Comparison of ENCODE assay signal across 40 mouse cellular contexts in the genomic region with DNA sequence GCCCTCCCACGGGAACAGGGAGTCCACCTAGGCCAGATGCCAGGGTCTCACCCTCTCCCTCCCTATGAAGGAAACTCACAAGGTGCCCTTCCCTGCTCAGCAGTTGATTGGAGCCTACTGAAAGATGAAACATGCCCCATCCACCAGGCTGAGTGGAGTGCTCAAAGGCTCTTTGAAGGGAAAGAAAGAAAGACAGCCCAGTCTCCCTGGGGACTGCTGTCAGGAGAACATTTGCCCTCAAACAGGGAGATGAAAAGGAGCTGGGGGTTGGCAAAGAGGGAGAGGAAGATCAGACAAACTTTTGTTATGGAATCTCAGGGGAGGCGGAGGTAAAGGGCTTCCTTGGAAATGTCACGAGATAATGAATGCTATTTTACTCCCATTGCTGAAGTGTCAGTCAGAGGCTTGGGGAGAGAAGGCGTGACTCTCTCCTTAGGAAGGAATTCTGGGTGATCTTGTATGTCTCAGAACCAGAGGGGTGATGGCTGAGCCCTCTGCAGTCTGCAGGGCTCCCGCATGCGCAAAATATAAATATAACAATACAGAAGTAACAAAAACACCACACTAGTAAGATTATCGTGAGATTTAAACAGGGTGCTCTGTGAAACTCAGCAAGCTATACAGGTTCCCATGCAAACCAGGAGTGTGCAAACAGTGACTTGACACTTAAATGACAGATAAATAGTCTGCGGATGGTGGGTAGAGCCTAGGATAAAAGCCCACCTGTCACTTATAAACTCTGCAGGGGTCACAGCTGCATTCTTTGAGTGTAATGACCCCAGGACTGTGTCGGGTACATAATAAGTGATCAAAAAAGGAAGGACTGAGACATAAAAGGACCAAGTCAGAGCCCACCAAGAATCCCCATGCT. TPM values are rescaled to one million over a fixed set of nuclear protein-coding genes. Genes with fewer than 3 reads are reported as not detected.
DNase-seq lines count a peak whose midpoint lies in the region; ATAC-seq and TF ChIP-seq lines count a peak whose summit lies in the region.
"Had no signal": no experiment of that assay in that cellular context is flagged by ENCODE, and none has a peak within 500 bp of the region (broad histone marks: within the 10 kb centered on the region; RNA-seq: fewer than 3 reads in every experiment).

No protein-coding gene starts in this region.

- H3K9ac ChIP-seq in hindbrain, embryonic 11.5 days (ENCODE audit: low read depth, low read length), result no peak overlapping the region
- H3K9ac ChIP-seq in hindbrain, postnatal 0 days (replicated peaks; ENCODE audit: low read length), result no peak overlapping the region
- no peak overlapping the region for H3K9ac ChIP-seq in forebrain, embryonic 14.5 days (ENCODE audit: low read length)
- no peak overlapping the region for H3K9ac ChIP-seq in midbrain, embryonic 11.5 days (ENCODE audit: low read length)
- no peak overlapping the region for H3K9ac ChIP-seq in midbrain, embryonic 16.5 days (ENCODE audit: low read depth, low read length)
- H3K9ac ChIP-seq: embryonic facial prominence, embryonic 12.5 days; hindbrain, embryonic 13.5 days; limb, embryonic 13.5 days; lung, embryonic 15.5 days; neural tube, embryonic 15.5 days had no signal

- DNase-seq in hindbrain, embryonic 11.5 days (ENCODE audit: low spot score), result peak; percentile 4
- DNase-seq in hindbrain, postnatal 0 days (ENCODE audit: low spot score), result no peak
- peak; percentile 57 for DNase-seq in forebrain, embryonic 14.5 days (ENCODE audit: low spot score)
- DNase-seq in midbrain, embryonic 11.5 days (ENCODE audit: low spot score, missing footprints), result no peak
- DNase-seq in frontal cortex, postnatal 14 days (ENCODE audit: low spot score in 2 of 2), result no peak
- no peak for DNase-seq in adrenal gland, adult 18-20 months (ENCODE audit: low spot score in 2 of 2)
- no peak for DNase-seq in spleen, adult 12 weeks (ENCODE audit: low spot score)
- DNase-seq: adrenal gland, adult 2 months; adrenal gland, postnatal 36 days; cerebellum, adult 11 months; cerebellum, adult 9-10 months; cerebellum, postnatal 36 days; gastrocnemius, postnatal 25 days; heart, adult 11 months; heart, postnatal 36 days; kidney, adult 9 months; kidney, postnatal 36 days; right cerebral cortex, postnatal 25 days; spleen, adult 18-20 months; thymus, adult 2 months; thymus, postnatal 36 days had no signal

- no peak overlapping the region for H3K27ac ChIP-seq in hindbrain, embryonic 11.5 days (ENCODE audit: low read depth, low read length)
- H3K27ac ChIP-seq in hindbrain, postnatal 0 days, result no peak overlapping the region
- H3K27ac ChIP-seq in forebrain, embryonic 14.5 days (ENCODE audit: low read depth, low read length), result no peak overlapping the region
- H3K27ac ChIP-seq in midbrain, embryonic 11.5 days (ENCODE audit: low read depth, low read length), result no peak overlapping the region
- no peak overlapping the region; the same call in 1 of the 2 replicates for H3K27ac ChIP-seq in midbrain, embryonic 16.5 days (ENCODE audit: low read length)
- H3K27ac ChIP-seq: embryonic facial prominence, embryonic 12.5 days; hindbrain, embryonic 13.5 days; layer of hippocampus, adult 2 months; left cerebral cortex, adult 2 months; limb, embryonic 13.5 days; lung, embryonic 15.5 days; neural tube, embryonic 15.5 days had no signal

- no peaks in the 10 kb centered on the region for H3K36me3 ChIP-seq in hindbrain, embryonic 11.5 days (ENCODE audit: control insufficient read depth, insufficient read depth, low read length)
- no peaks in the 10 kb centered on the region for H3K36me3 ChIP-seq in hindbrain, postnatal 0 days (ENCODE audit: insufficient read depth, low read length)
- H3K36me3 ChIP-seq in forebrain, embryonic 14.5 days (ENCODE audit: control insufficient read depth, insufficient read depth, low read length), result no peaks in the 10 kb centered on the region
- H3K36me3 ChIP-seq in midbrain, embryonic 11.5 days (ENCODE audit: control insufficient read depth, insufficient read depth, low read length), result no peaks in the 10 kb centered on the region
- no peaks in the 10 kb centered on the region for H3K36me3 ChIP-seq in midbrain, embryonic 16.5 days (ENCODE audit: control insufficient read depth, insufficient read depth, low read length)
- H3K36me3 ChIP-seq: embryonic facial prominence, embryonic 12.5 days; hindbrain, embryonic 13.5 days; limb, embryonic 13.5 days; lung, embryonic 15.5 days; neural tube, embryonic 15.5 days had no signal

- no peak for ATAC-seq in hindbrain, embryonic 11.5 days (ENCODE audit: low FRiP score)
- ATAC-seq in hindbrain, postnatal 0 days, result no peak
- ATAC-seq in forebrain, embryonic 14.5 days, result peak; percentile 44
- ATAC-seq in midbrain, embryonic 11.5 days (ENCODE audit: low FRiP score), result peak; percentile 69
- peak; percentile 84 for ATAC-seq in midbrain, embryonic 16.5 days
- ATAC-seq: intestine, postnatal 0 days; Patski had no signal

- WGBS in hindbrain, embryonic 11.5 days, result 33% methylated on average over 9 of the region's 9 CpGs
- 31% methylated on average over 9 of the region's 9 CpGs for WGBS in hindbrain, postnatal 0 days
- WGBS in forebrain, embryonic 14.5 days, result 35% methylated on average over 9 of the region's 9 CpGs
- 37% methylated on average over 9 of the region's 9 CpGs for WGBS in midbrain, embryonic 11.5 days
- WGBS in midbrain, embryonic 16.5 days, result 26% methylated on average over 9 of the region's 9 CpGs

- H3K27me3 ChIP-seq in hindbrain, embryonic 11.5 days (ENCODE audit: control insufficient read depth, insufficient read depth, low read length), result no peaks in the 10 kb centered on the region
- no peaks in the 10 kb centered on the region for H3K27me3 ChIP-seq in hindbrain, postnatal 0 days (ENCODE audit: insufficient read depth, low read length)
- H3K27me3 ChIP-seq in forebrain, embryonic 14.5 days (replicated peaks; ENCODE audit: control insufficient read depth, insufficient read depth, low read length), result no peaks in the 10 kb centered on the region
- no peaks in the 10 kb centered on the region for H3K27me3 ChIP-seq in midbrain, embryonic 11.5 days (ENCODE audit: control insufficient read depth, insufficient read depth, low read length)
- H3K27me3 ChIP-seq in midbrain, embryonic 16.5 days (ENCODE audit: control insufficient read depth, insufficient read depth, low read depth, low read length), result no peaks in the 10 kb centered on the region
- H3K27me3 ChIP-seq: embryonic facial prominence, embryonic 12.5 days; limb, embryonic 13.5 days; lung, embryonic 15.5 days had no signal

- TF ChIP-seq CTCF in hindbrain, postnatal 0 days (IDR thresholded peaks at IDR 0.05; ENCODE audit: low read depth), result no peak

- H3K4me2 ChIP-seq in hindbrain, embryonic 11.5 days (replicated peaks; ENCODE audit: low read depth, low read length), result no peak overlapping the region
- no peak overlapping the region for H3K4me2 ChIP-seq in hindbrain, postnatal 0 days (ENCODE audit: low read depth, low read length)
- H3K4me2 ChIP-seq in forebrain, embryonic 14.5 days (ENCODE audit: low read length), result no peak overlapping the region
- no peak overlapping the region for H3K4me2 ChIP-seq in midbrain, embryonic 11.5 days
- H3K4me2 ChIP-seq in midbrain, embryonic 16.5 days (ENCODE audit: low read length), result no peak overlapping the region
- H3K4me2 ChIP-seq: embryonic facial prominence, embryonic 12.5 days; heart, embryonic 11.5 days; hindbrain, embryonic 13.5 days; limb, embryonic 13.5 days; liver, embryonic 11.5 days; lung, embryonic 15.5 days; neural tube, embryonic 15.5 days had no signal

- no peaks in the 10 kb centered on the region for H3K4me1 ChIP-seq in hindbrain, embryonic 11.5 days (replicated peaks; ENCODE audit: control insufficient read depth, insufficient read depth, low read length)
- H3K4me1 ChIP-seq in hindbrain, postnatal 0 days (ENCODE audit: insufficient read depth, low read length), result no peaks in the 10 kb centered on the region
- H3K4me1 ChIP-seq in forebrain, embryonic 14.5 days (ENCODE audit: control insufficient read depth, insufficient read depth, low read length), result no peaks in the 10 kb centered on the region
- peaks cover 5% of the 10 kb centered on the region for H3K4me1 ChIP-seq in midbrain, embryonic 11.5 days (ENCODE audit: control insufficient read depth, insufficient read depth, low read length)
- H3K4me1 ChIP-seq in midbrain, embryonic 16.5 days (ENCODE audit: control insufficient read depth, insufficient read depth, low read length), result peaks cover 7% of the 10 kb centered on the region
- H3K4me1 ChIP-seq: embryonic facial prominence, embryonic 12.5 days; limb, embryonic 13.5 days had no signal

- H3K4me3 ChIP-seq in hindbrain, embryonic 11.5 days (ENCODE audit: low read depth, low read length), result no peak overlapping the region
- H3K4me3 ChIP-seq in hindbrain, postnatal 0 days (ENCODE audit: low read length), result no peak overlapping the region
- H3K4me3 ChIP-seq in forebrain, embryonic 14.5 days (ENCODE audit: low read depth, low read length), result no peak overlapping the region
- no peak overlapping the region for H3K4me3 ChIP-seq in midbrain, embryonic 11.5 days (ENCODE audit: low read depth, low read length)
- H3K4me3 ChIP-seq in midbrain, embryonic 16.5 days (ENCODE audit: low read depth, low read length), result no peak overlapping the region
- H3K4me3 ChIP-seq: embryonic facial prominence, embryonic 12.5 days; hindbrain, embryonic 13.5 days; layer of hippocampus, adult 2 months; left cerebral cortex, adult 2 months; limb, embryonic 13.5 days; lung, embryonic 15.5 days; neural tube, embryonic 15.5 days had no signal

- no peaks in the 10 kb centered on the region for H3K9me3 ChIP-seq in hindbrain, embryonic 11.5 days (ENCODE audit: control insufficient read depth, low read length)
- no peaks in the 10 kb centered on the region for H3K9me3 ChIP-seq in hindbrain, postnatal 0 days (ENCODE audit: low read length)
- no peaks in the 10 kb centered on the region for H3K9me3 ChIP-seq in forebrain, embryonic 14.5 days (replicated peaks; ENCODE audit: control insufficient read depth, low read length)
- H3K9me3 ChIP-seq in midbrain, embryonic 11.5 days (ENCODE audit: control insufficient read depth, low read length), result no peaks in the 10 kb centered on the region
- no peaks in the 10 kb centered on the region for H3K9me3 ChIP-seq in midbrain, embryonic 16.5 days (replicated peaks; ENCODE audit: control insufficient read depth, low read length, poor library complexity, severe bottlenecking)
- H3K9me3 ChIP-seq: embryonic facial prominence, embryonic 12.5 days; hindbrain, embryonic 13.5 days; limb, embryonic 13.5 days; lung, embryonic 15.5 days; neural tube, embryonic 15.5 days had no signal

RNA-seq across cellular contexts. Expression of gene Kcna10, which starts 18.7 kb away (rescaled TPM):
- polyA plus RNA-seq in hindbrain, embryonic 11.5 days (2014; fragmentation: Nextera tagmentation; extraction: Ambion mirVana), result not detected in 2 replicates
- not detected in 2 replicates for total RNA-seq in hindbrain, postnatal 0 days (2014; rRNA removed)
- polyA plus RNA-seq in hindbrain, postnatal 0 days (2015; fragmentation: Nextera tagmentation; extraction: Ambion mirVana), result 0.09 TPM in 1 of 2 replicates, not detected in the other
- not detected in 2 replicates for polyA plus RNA-seq in forebrain, embryonic 14.5 days (2014; fragmentation: Nextera tagmentation; extraction: Ambion mirVana)
- polyA plus RNA-seq in midbrain, embryonic 11.5 days (2014; fragmentation: Nextera tagmentation; extraction: Ambion mirVana), result not detected in 2 replicates
- not detected in 2 replicates for polyA plus RNA-seq in midbrain, embryonic 16.5 days (2015; fragmentation: Nextera tagmentation; extraction: Ambion mirVana)
- total RNA-seq in adrenal gland, adult 18-20 months (2021), result not detected
- total RNA-seq: adrenal gland, adult 2 months; adrenal gland, postnatal 36 days; heart, postnatal 36 days; layer of hippocampus, adult 2 months; layer of hippocampus, postnatal 14 days; megakaryocyte, adult 5-6 weeks; MEL; monocyte, adult 5-6 weeks had no signal
- polyA plus RNA-seq: adrenal gland, adult 2 months; embryonic facial prominence, embryonic 12.5 days; heart, embryonic 11.5 days; heart, embryonic 16.5 days; hindbrain, embryonic 13.5 days; intestine, postnatal 0 days; limb, embryonic 13.5 days; liver, embryonic 11.5 days; liver, embryonic 16.5 days; lung, embryonic 15.5 days; neural tube, embryonic 15.5 days; Patski; thymus, adult 2 months had no signal

RNA-seq across cellular contexts. Expression of gene Cym, which starts 20.0 kb away (rescaled TPM):
- polyA plus RNA-seq in hindbrain, embryonic 11.5 days (2014; fragmentation: Nextera tagmentation; extraction: Ambion mirVana), result not detected in 2 replicates
- total RNA-seq in hindbrain, postnatal 0 days (2014; rRNA removed), result 0.63 TPM in 1 of 2 replicates, not detected in the other
- not detected in 2 replicates for polyA plus RNA-seq in hindbrain, postnatal 0 days (2015; fragmentation: Nextera tagmentation; extraction: Ambion mirVana)
- polyA plus RNA-seq in forebrain, embryonic 14.5 days (2014; fragmentation: Nextera tagmentation; extraction: Ambion mirVana), result not detected in 2 replicates
- polyA plus RNA-seq in midbrain, embryonic 11.5 days (2014; fragmentation: Nextera tagmentation; extraction: Ambion mirVana), result not detected in 2 replicates
- 0.22 and 0.34 TPM in 2 replicates for polyA plus RNA-seq in midbrain, embryonic 16.5 days (2015; fragmentation: Nextera tagmentation; extraction: Ambion mirVana)
- under 1 TPM in 1 of 2 experiments, not detected in 1; 0.32 TPM for total RNA-seq in adrenal gland, adult 18-20 months (2021)
- total RNA-seq: gastrocnemius, postnatal 25 days; heart, postnatal 36 days; layer of hippocampus, adult 2 months; layer of hippocampus, postnatal 14 days; left cerebral cortex, adult 2 months; left cerebral cortex, postnatal 36 days; monocyte, adult 5-6 weeks had no signal
- polyA plus RNA-seq: limb, embryonic 13.5 days; Patski had no signal

RNA-seq across cellular contexts. Expression of gene A630076J17Rik, which starts 28.9 kb away (rescaled TPM):
- not detected in 2 replicates for polyA plus RNA-seq in hindbrain, embryonic 11.5 days (2014; fragmentation: Nextera tagmentation; extraction: Ambion mirVana)
- total RNA-seq in hindbrain, postnatal 0 days (2014; rRNA removed), result not detected in 2 replicates
- polyA plus RNA-seq in hindbrain, postnatal 0 days (2015; fragmentation: Nextera tagmentation; extraction: Ambion mirVana), result not detected in 2 replicates
- not detected in 2 replicates for polyA plus RNA-seq in forebrain, embryonic 14.5 days (2014; fragmentation: Nextera tagmentation; extraction: Ambion mirVana)
- polyA plus RNA-seq in midbrain, embryonic 11.5 days (2014; fragmentation: Nextera tagmentation; extraction: Ambion mirVana), result not detected in 2 replicates
- polyA plus RNA-seq in midbrain, embryonic 16.5 days (2015; fragmentation: Nextera tagmentation; extraction: Ambion mirVana), result not detected in 2 replicates
- total RNA-seq in adrenal gland, adult 18-20 months (2021), result not detected
- total RNA-seq: adrenal gland, adult 2 months; adrenal gland, postnatal 36 days; gastrocnemius, postnatal 25 days; heart, postnatal 36 days; layer of hippocampus, adult 2 months; layer of hippocampus, postnatal 14 days; left cerebral cortex, adult 2 months; left cerebral cortex, postnatal 36 days; megakaryocyte, adult 5-6 weeks; MEL; monocyte, adult 5-6 weeks had no signal
- polyA plus RNA-seq: adrenal gland, adult 2 months; embryonic facial prominence, embryonic 12.5 days; heart, embryonic 11.5 days; hindbrain, embryonic 13.5 days; limb, embryonic 13.5 days; liver, embryonic 11.5 days; liver, embryonic 16.5 days; neural tube, embryonic 15.5 days; Patski had no signal

RNA-seq across cellular contexts. Expression of gene Prok1, which starts 38.0 kb away (rescaled TPM):
- polyA plus RNA-seq in hindbrain, embryonic 11.5 days (2014; fragmentation: Nextera tagmentation; extraction: Ambion mirVana), result 0.06 TPM in 1 of 2 replicates, not detected in the other
- total RNA-seq in hindbrain, postnatal 0 days (2014; rRNA removed), result 0.18 and 0.26 TPM in 2 replicates
- 0.19 TPM in 1 of 2 replicates, not detected in the other for polyA plus RNA-seq in hindbrain, postnatal 0 days (2015; fragmentation: Nextera tagmentation; extraction: Ambion mirVana)
- not detected in 2 replicates for polyA plus RNA-seq in forebrain, embryonic 14.5 days (2014; fragmentation: Nextera tagmentation; extraction: Ambion mirVana)
- 0.07 TPM in 1 of 2 replicates, not detected in the other for polyA plus RNA-seq in midbrain, embryonic 11.5 days (2014; fragmentation: Nextera tagmentation; extraction: Ambion mirVana)
- polyA plus RNA-seq in midbrain, embryonic 16.5 days (2015; fragmentation: Nextera tagmentation; extraction: Ambion mirVana), result 0.07 and 0.08 TPM in 2 replicates
- 1 to 10 TPM in 1 of 2 experiments, under 1 TPM in 1; 0.50 to 1.2 TPM for total RNA-seq in adrenal gland, adult 18-20 months (2021)
- total RNA-seq: gastrocnemius, postnatal 25 days; heart, postnatal 36 days; layer of hippocampus, adult 2 months; layer of hippocampus, postnatal 14 days; left cerebral cortex, adult 2 months; left cerebral cortex, postnatal 36 days; megakaryocyte, adult 5-6 weeks; MEL; monocyte, adult 5-6 weeks had no signal
- polyA plus RNA-seq: adrenal gland, adult 2 months; embryonic facial prominence, embryonic 12.5 days; heart, embryonic 11.5 days; heart, embryonic 16.5 days; intestine, postnatal 0 days; liver, embryonic 11.5 days; lung, embryonic 15.5 days; Patski had no signal

Comparison
In these comparisons a context has a peak if more than half of its experiments do, and no peak if none do; other contexts are left out.
1. DNase-seq: peak in hindbrain, embryonic 11.5 days (single experiment) and forebrain, embryonic 14.5 days (single experiment); none in hindbrain, postnatal 0 days (single experiment), midbrain, embryonic 11.5 days (single experiment), frontal cortex, postnatal 14 days (0 of 2), adrenal gland, adult 18-20 months (0 of 2) and spleen, adult 12 weeks (single experiment).
2. ATAC-seq: peak in forebrain, embryonic 14.5 days (single experiment), midbrain, embryonic 11.5 days (single experiment) and midbrain, embryonic 16.5 days (single experiment); none in hindbrain, embryonic 11.5 days (single experiment) and hindbrain, postnatal 0 days (single experiment).